Mouse (Mus musculus) CH12.LX (cell line): ENCODE data around the gene Tatdn2.
"Not testable (repeated sequence)": the region's sequence is repeated elsewhere in the genome, so short reads cannot be mapped to it uniquely, and the experiment has no call there.

Experiments used
- CHD1 ChIP-seq: IDR thresholded peaks from 2 replicates; pipeline ENCODE4 v1.6.1; 2012; ENCODE audit warnings: low read depth, low read length, improper control_type of control experiment, inconsistent platforms
- CTCF ChIP-seq, 2 experiments: IDR thresholded peaks in 1 of 2; conservative IDR thresholded peaks in 1 of 2; 2 replicates each; pipeline ENCODE4 v1.5.1; 2011 to 2012; ENCODE audit warnings: low read depth in 2 of 2, low read length in 2 of 2, improper control_type of control experiment in 1 of 2, inconsistent platforms in 1 of 2, mild to moderate bottlenecking in 1 of 2, moderate library complexity in 1 of 2
- KAT2A ChIP-seq: IDR thresholded peaks from 2 replicates; pipeline ENCODE4 v1.6.1; 2012; ENCODE audit warnings: low read length, improper control_type of control experiment, inconsistent platforms; ENCODE audit not compliant: insufficient replicate concordance
- MXI1 ChIP-seq: IDR thresholded peaks from 2 replicates; pipeline ENCODE4 v1.6.1; 2011; ENCODE audit warnings: mild to moderate bottlenecking, low read depth, low read length, improper control_type of control experiment

GRCm38 (mm10) chr6:113672029-113672428 is 24.8 kb upstream of the Tatdn2 start:
- not testable (repeated sequence) for TF ChIP-seq MXI1, KAT2A, CHD1
- TF ChIP-seq CTCF (conservative IDR thresholded peaks at IDR 0.05 in 1 of 2, IDR thresholded peaks at IDR 0.05 in 1 of 2; ENCODE audit: low read depth in 2 of 2, low read length in 2 of 2), result peak in 1 of 2 experiments; percentile 38; a peak in 2 of 4 replicates
